Mouse (Mus musculus) granulocyte monocyte progenitor cell, adult 5-6 weeks (primary cell): ENCODE results near the gene Ccl21b. TPM values are rescaled to one million over a fixed set of nuclear protein-coding genes. Genes with fewer than 3 reads are reported as not detected.
"Not testable (repeated sequence)": the region's sequence is repeated elsewhere in the genome, so short reads cannot be mapped to it uniquely, and the experiment has no call there.

ENCODE experiments used
- ATAC-seq: replicated peaks from 2 replicates; pipeline ENCODE4 v1.8.0; 2016; ENCODE audit warnings: mild to moderate bottlenecking, moderate TSS enrichment, inconsistent platforms; ENCODE audit not compliant: poor library complexity, severe bottlenecking
- total RNA-seq, 2 experiments: library from RNA; stranded (forward) in 1 of 2; stranded (reverse) in 1 of 2; fragments of 200-712, 200-1000 nt in 1 of 2; fragments of >200 nt in 1 of 2; fragmentation: Nextera tagmentation in 1 of 2; gene quantifications; 2 replicates each; pipeline ENCODE4 v1.2.3; 2014 to 2017

Ccl21b gene
- not detected in 2 replicates for total RNA-seq (2014; fragmentation: Nextera tagmentation)
- not detected in 2 replicates for total RNA-seq (2017)

DNA sequence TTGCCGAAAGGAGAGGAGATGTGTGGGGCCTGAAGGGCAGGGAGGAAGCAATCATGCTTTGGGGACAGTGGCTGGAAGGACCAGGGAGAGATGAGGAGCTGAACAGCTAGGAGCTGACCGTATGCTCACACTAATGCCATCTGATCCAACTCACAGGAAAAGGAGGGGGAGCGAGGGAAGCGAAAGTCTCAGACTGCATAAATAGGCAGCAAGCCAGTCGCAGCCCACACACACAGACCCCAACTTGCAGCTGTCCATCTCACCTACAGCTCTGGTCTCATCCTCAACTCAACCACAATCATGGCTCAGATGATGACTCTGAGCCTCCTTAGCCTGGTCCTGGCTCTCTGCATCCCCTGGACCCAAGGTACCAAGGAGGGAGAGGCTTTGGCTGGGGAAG, at the start of gene Ccl21b:
Gene Ccl21b, plus strand, starts transcription at position 301 of the 400 bp plus-strand sequence.
- ATAC-seq: not testable (repeated sequence)

DNA sequence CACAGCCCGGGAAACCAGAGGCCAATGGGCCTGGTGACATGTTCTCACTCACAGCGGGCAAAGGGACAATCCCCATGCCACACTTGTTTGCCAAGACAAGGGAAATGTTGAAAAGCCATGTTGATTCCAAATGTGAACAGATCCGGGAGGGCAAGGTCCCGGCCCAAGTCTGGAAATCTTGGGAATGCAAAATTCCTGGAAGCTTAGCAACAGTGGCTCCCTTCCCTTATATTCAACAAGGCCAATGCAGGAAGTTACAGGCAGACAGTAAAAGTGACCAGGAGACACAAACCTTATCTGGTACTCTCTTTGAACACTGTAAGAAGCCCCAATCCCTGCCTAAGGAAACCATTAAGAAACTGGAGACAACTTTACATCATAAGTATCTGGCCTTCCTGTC, 15.2 kb upstream of the Ccl21b start, which contains the start of gene Gm10600:
Gene Gm10600, plus strand, starts transcription at position 301 of the 400 bp plus-strand sequence.
- ATAC-seq: not testable (repeated sequence)

DNA sequence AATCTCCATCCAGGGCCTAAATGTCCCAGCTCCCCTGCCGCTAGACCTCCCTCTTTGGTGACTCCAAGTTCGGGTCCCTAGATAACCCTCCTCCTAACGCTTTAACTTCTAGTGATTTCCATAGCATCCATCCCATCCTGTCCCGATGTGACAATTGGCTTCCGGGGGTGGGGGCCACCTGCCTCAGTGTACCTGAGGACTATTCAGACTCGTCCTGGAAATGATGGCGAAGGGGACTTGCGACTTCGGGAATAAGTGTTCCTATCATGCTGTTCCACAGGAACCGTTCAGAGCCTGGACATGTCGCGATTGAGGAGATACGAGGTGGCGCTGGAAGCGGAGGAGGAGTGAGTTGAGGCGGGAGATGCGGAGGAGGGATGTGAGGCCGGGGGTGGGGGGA, 38.4 kb downstream of the Ccl21b start, which contains the start of gene Gm21953:
Gene Gm21953, plus strand, starts transcription at position 301 of the 400 bp plus-strand sequence.
- not testable (repeated sequence) for ATAC-seq

Other genes starting within 250 kb of the Ccl21b start
- 0.70 TPM in 1 of 2 replicates, not detected in the other for gene Gm21093, start 221.0 kb upstream of the Ccl21b start, total RNA-seq (2014; fragmentation: Nextera tagmentation)
- 0.17 and 0.72 TPM in 2 replicates for gene Gm21093, start 221.0 kb upstream of the Ccl21b start, total RNA-seq (2017)
- gene Gm3893, start 164.6 kb upstream of the Ccl21b start, total RNA-seq (2014; fragmentation: Nextera tagmentation): not detected in 2 replicates
- not detected in 2 replicates for gene Gm3893, start 164.6 kb upstream of the Ccl21b start, total RNA-seq (2017)
- gene Gm13304, start 140.9 kb upstream of the Ccl21b start, total RNA-seq (2014; fragmentation: Nextera tagmentation): not detected in 2 replicates
- not detected in 2 replicates for gene Gm13304, start 140.9 kb upstream of the Ccl21b start, total RNA-seq (2017)
- gene Gm13306, start 102.3 kb upstream of the Ccl21b start, total RNA-seq (2014; fragmentation: Nextera tagmentation): not detected in 2 replicates
- gene Gm13306, start 102.3 kb upstream of the Ccl21b start, total RNA-seq (2017): not detected in 2 replicates
- gene Gm13305, start 87.2 kb upstream of the Ccl21b start, total RNA-seq (2014; fragmentation: Nextera tagmentation): 1.3 TPM in 1 of 2 replicates, not detected in the other
- 0.31 TPM in 1 of 2 replicates, not detected in the other for gene Gm13305, start 87.2 kb upstream of the Ccl21b start, total RNA-seq (2017)
- 0.41 TPM in 1 of 2 replicates, not detected in the other for gene Gm10600, start 15.1 kb upstream of the Ccl21b start, total RNA-seq (2014; fragmentation: Nextera tagmentation)
- gene Gm10600, start 15.1 kb upstream of the Ccl21b start, total RNA-seq (2017): not detected in 2 replicates
- not detected in 2 replicates for gene Gm21953, start 38.5 kb downstream of the Ccl21b start, total RNA-seq (2014; fragmentation: Nextera tagmentation)
- gene Gm21953, start 38.5 kb downstream of the Ccl21b start, total RNA-seq (2017): not detected in 2 replicates
- not detected in 2 replicates for gene Fam205a3, start 62.6 kb downstream of the Ccl21b start, total RNA-seq (2014; fragmentation: Nextera tagmentation)
- gene Fam205a3, start 62.6 kb downstream of the Ccl21b start, total RNA-seq (2017): 0.05 TPM in 1 of 2 replicates, not detected in the other
- not detected in 2 replicates for gene Gm21586, start 183.6 kb downstream of the Ccl21b start, total RNA-seq (2014; fragmentation: Nextera tagmentation)
- gene Gm21586, start 183.6 kb downstream of the Ccl21b start, total RNA-seq (2017): not detected in 2 replicates
- 1.4 and 1.9 TPM in 2 replicates for gene Gm2163, start 211.0 kb downstream of the Ccl21b start, total RNA-seq (2014; fragmentation: Nextera tagmentation)
- 0.34 TPM in 1 of 2 replicates, not detected in the other for gene Gm2163, start 211.0 kb downstream of the Ccl21b start, total RNA-seq (2017)